Mouse (Mus musculus): Measurements from ENCODE around the gene Fads2.

- no peak for TF ChIP-seq CTCF (IDR thresholded peaks at IDR 0.05; ENCODE audit: borderline replicate concordance, control insufficient read depth, extremely low read depth, insufficient read depth, low read length, poor library complexity)
- TF ChIP-seq POLR2A (IDR thresholded peaks at IDR 0.05; ENCODE audit: control insufficient read depth, extremely low read depth, insufficient read depth, low read length, poor library complexity) = no peak
Measured at GRCm38 (mm10) chr19:10050438-10050837, 51.1 kb downstream of the Fads2 start.
